ENCODE assay signal across 11 mouse cellular contexts in genomic region chr13:99793786-99794435, GRCm38 (mm10).
A peak's percentile ranks its signal among the peaks of the same experiment; 100 is the strongest.
DNase-seq lines count a peak whose midpoint lies in the region; ATAC-seq lines count a peak whose summit lies in the region.
"Had no signal": no experiment of that assay in that cellular context is flagged by ENCODE, and none has a peak within 500 bp of the region (broad histone marks: within the 10 kb centered on the region; RNA-seq: fewer than 3 reads in every experiment).

No protein-coding gene starts in this region.

- H3K4me3 ChIP-seq in forebrain, embryonic 13.5 days, result no peak overlapping the region
- H3K4me3 ChIP-seq in forebrain, embryonic 11.5 days (ENCODE audit: low read depth, low read length), result no peak overlapping the region
- no peak overlapping the region for H3K4me3 ChIP-seq in embryonic facial prominence, embryonic 15.5 days (replicated peaks)
- H3K4me3 ChIP-seq in midbrain, embryonic 15.5 days, result no peak overlapping the region

- no peak overlapping the region for H3K4me2 ChIP-seq in forebrain, embryonic 13.5 days
- no peak overlapping the region for H3K4me2 ChIP-seq in forebrain, embryonic 11.5 days (ENCODE audit: low read depth, low read length, severe bottlenecking)
- no peak overlapping the region for H3K4me2 ChIP-seq in embryonic facial prominence, embryonic 15.5 days (replicated peaks)
- no peak overlapping the region for H3K4me2 ChIP-seq in midbrain, embryonic 15.5 days

- DNase-seq in forebrain, embryonic 11.5 days (ENCODE audit: low spot score), result no peak
- peak; percentile 27 for DNase-seq in kidney, postnatal 14 days
- no peak for DNase-seq in kidney, adult 11 months
- no peak for DNase-seq in left cerebral cortex, adult 9 months (ENCODE audit: low spot score in 2 of 2)
- no peak for DNase-seq in thymus, postnatal 14 days
- DNase-seq: lung, postnatal 36 days; thymus, adult 18-20 months had no signal

- peak; percentile 71 for ATAC-seq in forebrain, embryonic 13.5 days
- ATAC-seq in forebrain, embryonic 11.5 days (replicated peaks; ENCODE audit: low FRiP score), result no peak
- ATAC-seq in embryonic facial prominence, embryonic 15.5 days (ENCODE audit: insufficient number of reproducible peaks, low FRiP score, low TSS enrichment, low read depth), result peak; percentile 47
- peak; percentile 78 for ATAC-seq in midbrain, embryonic 15.5 days (replicated peaks)

- H3K4me1 ChIP-seq in forebrain, embryonic 13.5 days, result peaks cover 12% of the 10 kb centered on the region
- H3K4me1 ChIP-seq in forebrain, embryonic 11.5 days (replicated peaks; ENCODE audit: control insufficient read depth, insufficient read depth, low read length), result no peaks in the 10 kb centered on the region
- peaks cover 17% of the 10 kb centered on the region for H3K4me1 ChIP-seq in embryonic facial prominence, embryonic 15.5 days
- H3K4me1 ChIP-seq in midbrain, embryonic 15.5 days, result peaks cover 14% of the 10 kb centered on the region

- no peak overlapping the region for H3K27ac ChIP-seq in forebrain, embryonic 13.5 days
- no peak overlapping the region for H3K27ac ChIP-seq in forebrain, embryonic 11.5 days (ENCODE audit: low read depth, low read length)
- peak overlapping the region; percentile 55 for H3K27ac ChIP-seq in embryonic facial prominence, embryonic 15.5 days (replicated peaks)
- no peak overlapping the region; the same call in 1 of the 2 replicates for H3K27ac ChIP-seq in midbrain, embryonic 15.5 days

- WGBS in forebrain, embryonic 13.5 days, result 58% methylated on average over 7 of the region's 7 CpGs
- WGBS in forebrain, embryonic 11.5 days, result 67% methylated on average over 7 of the region's 7 CpGs
- 23% methylated on average over 7 of the region's 7 CpGs for WGBS in embryonic facial prominence, embryonic 15.5 days
- 38% methylated on average over 7 of the region's 7 CpGs for WGBS in midbrain, embryonic 15.5 days

- H3K36me3 ChIP-seq in forebrain, embryonic 13.5 days (ENCODE audit: poor library complexity, severe bottlenecking), result no peaks in the 10 kb centered on the region
- H3K36me3 ChIP-seq in forebrain, embryonic 11.5 days (ENCODE audit: control insufficient read depth, insufficient read depth, low read length), result no peaks in the 10 kb centered on the region
- no peaks in the 10 kb centered on the region for H3K36me3 ChIP-seq in embryonic facial prominence, embryonic 15.5 days
- no peaks in the 10 kb centered on the region for H3K36me3 ChIP-seq in midbrain, embryonic 15.5 days (replicated peaks)

- H3K9me3 ChIP-seq in forebrain, embryonic 13.5 days (replicated peaks), result no peaks in the 10 kb centered on the region
- H3K9me3 ChIP-seq in forebrain, embryonic 11.5 days (ENCODE audit: control insufficient read depth, low read length), result no peaks in the 10 kb centered on the region
- H3K9me3 ChIP-seq in embryonic facial prominence, embryonic 15.5 days (replicated peaks), result no peaks in the 10 kb centered on the region
- no peaks in the 10 kb centered on the region for H3K9me3 ChIP-seq in midbrain, embryonic 15.5 days

- no peak overlapping the region for H3K9ac ChIP-seq in forebrain, embryonic 13.5 days
- H3K9ac ChIP-seq in forebrain, embryonic 11.5 days (ENCODE audit: low read length), result no peak overlapping the region
- H3K9ac ChIP-seq in embryonic facial prominence, embryonic 15.5 days, result no peak overlapping the region
- no peak overlapping the region for H3K9ac ChIP-seq in midbrain, embryonic 15.5 days

- no peaks in the 10 kb centered on the region for H3K27me3 ChIP-seq in forebrain, embryonic 13.5 days
- no peaks in the 10 kb centered on the region for H3K27me3 ChIP-seq in forebrain, embryonic 11.5 days (ENCODE audit: control insufficient read depth, insufficient read depth, low read length)
- H3K27me3 ChIP-seq in embryonic facial prominence, embryonic 15.5 days, result no peaks in the 10 kb centered on the region
- H3K27me3 ChIP-seq in midbrain, embryonic 15.5 days (replicated peaks), result no peaks in the 10 kb centered on the region
- H3K27me3 ChIP-seq: CH12.LX had no signal
